Mouse (Mus musculus): Measurements from ENCODE around the gene Wdtc1.

Gene Wdtc1

GRCm38 (mm10) chr4:133252089-133252488 is 101.2 kb downstream of the Wdtc1 start:
- no peak for DNase-seq (ENCODE audit: low read depth, low spot score)

GRCm38 (mm10) chr4:133251214-133251613 is 102.1 kb downstream of the Wdtc1 start:
- no peak for DNase-seq (ENCODE audit: low read depth, low spot score)

GRCm38 (mm10) chr4:133250609-133251008 is 102.7 kb downstream of the Wdtc1 start:
- peak; percentile 53 for DNase-seq (ENCODE audit: low read depth, low spot score)

GRCm38 (mm10) chr4:133247806-133248449 is 105.4 kb downstream of the Wdtc1 start:
- no peak for DNase-seq (ENCODE audit: low read depth, low spot score)

- DNase-seq (ENCODE audit: low read depth, low spot score): no peak
Observed at GRCm38 (mm10) chr4:133247072-133247471, 106.2 kb downstream of the Wdtc1 start.

GRCm38 (mm10) chr4:133244289-133244688 is 109.0 kb downstream of the Wdtc1 start:
- DNase-seq (ENCODE audit: low read depth, low spot score): no peak

- DNase-seq (ENCODE audit: low read depth, low spot score): no peak
Observed at GRCm38 (mm10) chr4:133243538-133243937, 109.7 kb downstream of the Wdtc1 start.

GRCm38 (mm10) chr4:133242710-133243109 is 110.6 kb downstream of the Wdtc1 start:
- no peak for DNase-seq (ENCODE audit: low read depth, low spot score)

Data from retina, postnatal 7 days (tissue).